Mouse (Mus musculus): ENCODE results near the gene Capn7. TPM values are rescaled to one million over a fixed set of nuclear protein-coding genes. Genes with fewer than 3 reads are reported as not detected.

The Capn7 gene
- polyA plus RNA-seq, 1 experiment = 1.9 TPM

DNA sequence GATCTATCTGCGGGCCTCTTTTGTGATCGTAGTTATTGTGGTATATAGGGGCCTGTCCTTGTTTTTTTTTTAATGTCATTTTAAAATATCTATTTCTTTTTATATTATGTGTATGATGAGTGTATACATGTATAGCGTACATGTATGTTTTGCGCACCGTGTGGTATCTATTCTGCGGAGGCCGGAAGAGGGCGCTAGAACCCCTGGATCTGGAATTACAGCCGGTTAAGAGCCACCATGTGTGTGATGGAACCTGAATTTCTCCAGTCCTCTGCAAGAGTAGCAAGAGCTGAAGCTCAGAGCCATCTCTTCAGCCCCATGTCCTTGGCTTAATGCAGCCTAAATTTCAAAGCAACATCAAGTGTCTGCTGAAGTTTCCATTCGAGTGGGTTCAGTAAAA lies 11.6 kb upstream of the Capn7 start:
- Histone ChIP-seq H3K27me3 (replicated peaks) (peaks cover 16% of the 10 kb centered on the region), H3K36me3 (replicated peaks; ENCODE audit: low read length) (no peaks in the 10 kb centered on the region), H3K4me3 (replicated peaks) (no peak overlapping the region)

DNA sequence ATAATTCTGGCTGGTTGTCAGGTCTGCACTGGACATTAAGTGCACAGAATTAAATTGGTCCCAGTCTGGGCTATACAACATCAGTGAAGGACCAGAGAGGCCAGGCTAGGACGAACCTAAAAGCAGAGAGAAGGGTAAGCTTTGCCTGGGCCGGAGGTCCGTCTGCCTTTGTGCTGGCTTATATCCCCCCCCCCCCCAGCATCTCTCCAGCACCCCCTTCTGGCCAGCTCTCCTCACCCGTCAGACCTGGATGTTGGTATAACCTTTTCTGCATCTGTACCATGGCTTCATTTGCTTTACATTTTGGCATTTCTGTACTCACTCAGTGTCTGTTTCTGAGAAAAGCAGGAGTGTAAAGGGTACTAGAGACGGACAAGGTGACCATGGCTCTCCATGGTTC lies 10.9 kb upstream of the Capn7 start:
- H3K9me3 ChIP-seq = no peaks in the 10 kb centered on the region
- no peak overlapping the region for H3K4me3 ChIP-seq (replicated peaks)
- peaks cover 51% of the 10 kb centered on the region for H3K4me1 ChIP-seq
- H3K27me3 ChIP-seq (replicated peaks) = peaks cover 12% of the 10 kb centered on the region
- H3K36me3 ChIP-seq (replicated peaks; ENCODE audit: low read length) = no peaks in the 10 kb centered on the region
- no peak for TF ChIP-seq GATA1 (IDR thresholded peaks at IDR 0.05; ENCODE audit: borderline replicate concordance, low read length)

More for the DNA sequence above, 11.6 kb upstream of the Capn7 start:
- H3K4me1 ChIP-seq = peaks cover 47% of the 10 kb centered on the region
- TF ChIP-seq GATA1 (IDR thresholded peaks at IDR 0.05; ENCODE audit: borderline replicate concordance, low read length) = no peak
- no peak for TF ChIP-seq FLI1 (IDR thresholded peaks at IDR 0.05; ENCODE audit: low read length)
- no peaks in the 10 kb centered on the region for H3K9me3 ChIP-seq

DNA sequence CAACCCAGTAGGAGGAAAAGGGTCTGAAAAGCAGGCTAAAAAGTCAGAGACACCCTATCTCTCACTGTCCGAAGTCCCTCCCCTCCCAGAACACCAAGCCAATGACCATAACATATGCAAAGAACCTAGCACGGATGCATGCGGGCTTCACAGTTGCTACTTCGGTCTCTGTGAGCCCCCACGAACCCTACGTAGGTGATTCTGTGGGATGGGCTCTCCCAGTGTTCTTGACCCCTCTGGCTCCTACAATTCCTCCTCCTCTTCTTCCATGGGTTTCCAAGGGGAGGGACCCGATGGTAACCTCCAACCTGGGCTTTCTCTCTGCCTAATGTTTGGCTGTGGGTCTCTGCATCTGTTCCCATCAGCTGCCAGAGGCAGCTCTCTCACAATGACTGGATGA lies 9.7 kb upstream of the Capn7 start:
- TF ChIP-seq FLI1 (IDR thresholded peaks at IDR 0.05; ENCODE audit: low read length) (no peak), GATA1 (IDR thresholded peaks at IDR 0.05; ENCODE audit: borderline replicate concordance, low read length) (no peak)
- no peaks in the 10 kb centered on the region for H3K36me3 ChIP-seq (replicated peaks; ENCODE audit: low read length)

DNA sequence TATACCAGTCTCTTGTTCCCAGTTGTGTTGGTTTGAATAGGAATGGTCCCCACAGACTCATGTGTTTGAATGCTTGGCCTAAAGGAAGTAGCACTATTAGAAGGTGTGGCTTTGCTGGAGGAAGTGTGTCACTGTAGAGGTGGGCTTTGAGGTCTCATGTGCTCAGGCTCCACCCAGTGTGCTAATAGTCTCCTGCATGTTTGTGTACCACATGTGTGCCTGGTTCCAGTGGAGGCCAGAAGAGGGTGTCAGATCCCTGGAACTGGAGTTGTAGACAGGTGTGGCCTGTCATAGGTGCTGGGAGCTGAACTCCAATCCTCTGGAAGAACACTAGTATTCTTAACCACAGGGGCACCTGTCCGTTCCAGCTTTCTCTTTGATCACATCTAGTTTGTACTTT lies 9.2 kb upstream of the Capn7 start:
- H3K4me1 ChIP-seq = peaks cover 55% of the 10 kb centered on the region
- H3K9me3 ChIP-seq = no peaks in the 10 kb centered on the region
- peaks cover 8% of the 10 kb centered on the region for H3K27me3 ChIP-seq (replicated peaks)
- H3K36me3 ChIP-seq (replicated peaks; ENCODE audit: low read length) = no peaks in the 10 kb centered on the region
- no peak for TF ChIP-seq FLI1 (IDR thresholded peaks at IDR 0.05; ENCODE audit: low read length)
- no peak for TF ChIP-seq GATA1 (IDR thresholded peaks at IDR 0.05; ENCODE audit: borderline replicate concordance, low read length)
- H3K4me3 ChIP-seq (replicated peaks) = peak overlapping the region; percentile 8

More for the DNA sequence above, 9.7 kb upstream of the Capn7 start:
- no peak overlapping the region for H3K4me3 ChIP-seq (replicated peaks)
- peaks cover 10% of the 10 kb centered on the region for H3K27me3 ChIP-seq (replicated peaks)
- peaks cover 55% of the 10 kb centered on the region for H3K4me1 ChIP-seq
- H3K9me3 ChIP-seq = no peaks in the 10 kb centered on the region

DNA sequence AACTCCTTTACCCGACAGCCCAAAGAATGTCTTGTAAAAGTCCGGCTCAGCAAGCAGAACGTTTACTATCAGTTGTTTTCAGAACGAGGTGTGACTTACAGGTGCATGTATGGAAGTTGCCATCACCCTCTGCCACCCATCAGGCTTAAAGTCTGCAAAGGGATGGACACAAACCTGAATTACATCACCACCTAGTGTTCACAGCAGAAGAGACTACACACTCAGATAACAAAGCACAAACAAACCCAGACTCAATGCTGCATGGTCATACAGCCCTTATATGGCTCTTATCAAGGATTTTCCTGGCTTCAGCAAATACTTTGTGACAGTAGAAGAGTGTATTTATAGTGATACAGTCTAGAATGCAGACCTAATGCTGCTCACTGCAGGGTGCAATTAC lies 8.8 kb upstream of the Capn7 start:
- Histone ChIP-seq H3K4me1 (peaks cover 53% of the 10 kb centered on the region), H3K9me3 (no peaks in the 10 kb centered on the region), H3K27me3 (replicated peaks) (peaks cover 8% of the 10 kb centered on the region), H3K36me3 (replicated peaks; ENCODE audit: low read length) (no peaks in the 10 kb centered on the region), H3K4me3 (replicated peaks) (no peak overlapping the region)
- TF ChIP-seq GATA1 (IDR thresholded peaks at IDR 0.05; ENCODE audit: borderline replicate concordance, low read length) (no peak), FLI1 (IDR thresholded peaks at IDR 0.05; ENCODE audit: low read length) (no peak)

DNA sequence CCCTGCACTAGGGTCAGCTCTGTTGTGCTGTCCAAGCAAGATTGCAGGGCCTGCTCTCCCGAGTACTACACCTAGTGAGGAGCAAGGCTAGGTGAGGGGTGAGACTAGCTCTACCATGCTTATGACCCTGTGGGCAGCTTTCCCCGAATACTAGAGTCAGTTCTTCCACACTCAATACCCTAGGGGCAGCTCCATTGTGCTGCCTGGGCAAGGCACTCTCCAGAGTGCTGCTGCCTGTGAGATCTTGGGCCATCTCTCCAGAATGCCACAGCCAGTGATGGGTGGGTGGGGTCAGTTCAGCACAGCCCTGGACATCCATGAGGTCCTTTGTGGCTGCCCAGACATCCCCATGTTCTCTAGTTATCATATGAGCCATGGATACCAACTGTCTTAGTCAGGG lies 6.7 kb upstream of the Capn7 start:
- no peaks in the 10 kb centered on the region for H3K9me3 ChIP-seq
- H3K4me1 ChIP-seq = peaks cover 35% of the 10 kb centered on the region
- no peaks in the 10 kb centered on the region for H3K36me3 ChIP-seq (replicated peaks; ENCODE audit: low read length)
- H3K27me3 ChIP-seq (replicated peaks) = peaks cover 8% of the 10 kb centered on the region
- H3K4me3 ChIP-seq (replicated peaks) = peak overlapping the region; percentile 17
- no peak for TF ChIP-seq GATA1 (IDR thresholded peaks at IDR 0.05; ENCODE audit: borderline replicate concordance, low read length)
- TF ChIP-seq FLI1 (IDR thresholded peaks at IDR 0.05; ENCODE audit: low read length) = no peak

DNA sequence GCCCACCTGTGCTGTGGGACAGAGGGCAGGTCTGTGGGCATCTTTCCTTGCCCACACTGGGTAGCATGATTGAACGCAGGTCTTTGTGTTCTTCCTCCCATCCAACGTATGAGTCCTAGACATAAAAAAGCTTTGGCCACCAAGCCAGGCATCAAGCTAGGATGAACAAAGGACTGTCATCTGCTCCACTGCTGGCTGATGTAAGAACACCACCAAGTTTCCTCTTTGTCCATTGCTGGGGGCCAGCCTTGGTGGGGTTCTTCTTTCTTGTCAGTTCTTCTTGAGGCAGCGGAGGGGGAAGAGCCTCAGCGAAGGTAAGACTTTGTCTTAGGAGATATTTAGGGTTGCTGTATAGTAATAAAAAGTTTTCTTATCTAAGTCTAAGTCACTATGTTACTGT lies 5.5 kb upstream of the Capn7 start:
- Histone ChIP-seq H3K4me1 (peaks cover 37% of the 10 kb centered on the region), H3K9me3 (no peaks in the 10 kb centered on the region), H3K4me3 (replicated peaks) (peak overlapping the region; percentile 53), H3K36me3 (replicated peaks; ENCODE audit: low read length) (no peaks in the 10 kb centered on the region), H3K27me3 (replicated peaks) (peaks cover 8% of the 10 kb centered on the region)
- no peak for TF ChIP-seq FLI1 (IDR thresholded peaks at IDR 0.05; ENCODE audit: low read length)
- no peak for TF ChIP-seq GATA1 (IDR thresholded peaks at IDR 0.05; ENCODE audit: borderline replicate concordance, low read length)

DNA sequence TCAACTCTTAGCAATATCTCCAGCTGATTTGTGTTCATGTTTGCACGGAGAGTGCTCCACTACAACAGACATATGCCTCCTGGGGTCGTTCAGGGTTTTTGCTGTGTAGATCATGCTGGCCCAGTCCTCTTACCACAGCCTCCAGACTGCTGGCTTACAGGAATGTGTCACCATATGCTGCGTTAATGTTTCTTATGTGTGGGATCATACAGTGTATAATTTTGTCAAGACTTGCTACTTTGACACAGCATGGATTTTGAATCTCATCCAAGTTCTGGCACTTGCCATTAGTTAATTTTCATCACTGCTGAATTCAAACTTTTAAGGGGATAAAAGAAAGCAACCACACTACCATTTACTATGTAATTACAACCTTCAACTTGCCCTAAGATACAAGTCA lies 673 bp upstream of the Capn7 start:
- no peak for TF ChIP-seq FLI1 (IDR thresholded peaks at IDR 0.05; ENCODE audit: low read length)
- no peak for TF ChIP-seq GATA1 (IDR thresholded peaks at IDR 0.05; ENCODE audit: borderline replicate concordance, low read length)
- Histone ChIP-seq H3K4me1 (peaks cover 23% of the 10 kb centered on the region), H3K4me3 (replicated peaks) (peak overlapping the region; percentile 93)

DNA sequence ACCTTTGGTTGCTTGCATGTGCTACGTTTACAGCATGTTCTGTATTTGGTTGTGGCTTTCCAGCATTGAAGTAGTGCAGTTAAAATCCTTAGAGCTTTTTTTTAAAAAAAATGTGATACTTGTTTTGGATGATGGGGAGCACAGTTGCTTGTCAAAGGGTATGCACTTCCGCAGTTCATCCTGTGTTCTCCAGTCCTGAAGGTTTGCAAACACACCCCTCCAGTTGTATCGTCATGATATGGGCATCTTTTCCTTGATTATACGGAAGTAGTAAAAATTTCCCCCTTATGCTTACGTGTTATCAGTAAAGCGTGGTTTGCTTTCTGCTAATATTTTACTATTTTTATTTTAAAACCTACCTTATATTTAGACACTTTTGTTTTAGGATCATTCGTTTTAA lies 968 bp downstream of the Capn7 start:
- no peaks in the 10 kb centered on the region for H3K9me3 ChIP-seq
- peak overlapping the region; percentile 93 for H3K4me3 ChIP-seq (replicated peaks)
- H3K36me3 ChIP-seq (replicated peaks; ENCODE audit: low read length) = peaks cover 25% of the 10 kb centered on the region
- no peak for TF ChIP-seq GATA1 (IDR thresholded peaks at IDR 0.05; ENCODE audit: borderline replicate concordance, low read length)
- TF ChIP-seq FLI1 (IDR thresholded peaks at IDR 0.05; ENCODE audit: low read length) = no peak
- no peaks in the 10 kb centered on the region for H3K27me3 ChIP-seq (replicated peaks)
- H3K4me1 ChIP-seq = peaks cover 21% of the 10 kb centered on the region

More for the DNA sequence above, 673 bp upstream of the Capn7 start:
- Histone ChIP-seq H3K27me3 (replicated peaks) (peaks cover under 1% of the 10 kb centered on the region), H3K36me3 (replicated peaks; ENCODE audit: low read length) (peaks cover 12% of the 10 kb centered on the region), H3K9me3 (no peaks in the 10 kb centered on the region)

DNA sequence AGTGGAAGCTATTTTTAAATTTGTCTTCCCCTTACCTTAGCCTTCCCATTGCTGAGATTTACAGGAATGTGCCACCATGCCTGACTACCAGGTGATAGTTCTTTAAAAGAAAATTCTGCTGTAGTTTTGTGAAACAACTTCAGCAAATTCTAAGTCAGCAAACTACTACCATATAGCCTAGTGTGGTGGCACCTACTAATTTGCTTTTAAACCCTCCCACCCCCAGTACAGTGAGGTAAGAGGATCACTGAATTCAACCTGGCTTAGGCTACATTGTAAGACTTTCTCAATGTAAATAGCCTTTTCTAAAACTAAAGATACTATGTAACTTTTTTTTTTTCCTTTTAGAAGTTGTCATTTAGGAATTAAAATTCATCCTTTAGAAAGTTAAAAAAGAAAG lies 1.5 kb downstream of the Capn7 start:
- H3K4me1 ChIP-seq = peaks cover 21% of the 10 kb centered on the region
- H3K36me3 ChIP-seq (replicated peaks; ENCODE audit: low read length) = peaks cover 30% of the 10 kb centered on the region
- H3K9me3 ChIP-seq = no peaks in the 10 kb centered on the region
- no peaks in the 10 kb centered on the region for H3K27me3 ChIP-seq (replicated peaks)
- TF ChIP-seq GATA1 (IDR thresholded peaks at IDR 0.05; ENCODE audit: borderline replicate concordance, low read length) (no peak), FLI1 (IDR thresholded peaks at IDR 0.05; ENCODE audit: low read length) (no peak)
- peak overlapping the region; percentile 93 for H3K4me3 ChIP-seq (replicated peaks)

DNA sequence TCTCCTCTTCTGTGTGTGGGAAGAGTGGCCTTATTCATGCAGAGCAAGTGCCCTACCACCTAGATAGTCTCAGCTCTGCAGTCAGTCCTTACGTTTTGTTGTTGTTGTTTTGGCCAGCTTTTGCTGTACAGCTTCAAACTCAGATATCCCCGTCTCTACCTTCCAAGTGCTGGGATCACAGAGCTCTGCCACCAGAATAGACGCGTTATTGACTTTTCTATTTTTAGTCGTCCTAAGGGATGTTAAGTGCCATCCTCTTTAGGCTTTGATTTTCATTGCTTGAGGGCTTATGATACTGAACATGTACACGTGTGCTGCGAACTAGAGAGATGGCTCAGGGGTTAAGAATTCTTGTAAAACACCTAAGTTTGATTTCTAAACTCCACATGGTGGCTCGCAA lies 6.8 kb downstream of the Capn7 start:
- TF ChIP-seq GATA1 (IDR thresholded peaks at IDR 0.05; ENCODE audit: borderline replicate concordance, low read length) = no peak
- no peak for TF ChIP-seq FLI1 (IDR thresholded peaks at IDR 0.05; ENCODE audit: low read length)
- no peak overlapping the region for H3K4me3 ChIP-seq (replicated peaks)
- peaks cover 80% of the 10 kb centered on the region for H3K36me3 ChIP-seq (replicated peaks; ENCODE audit: low read length)
- peaks cover 5% of the 10 kb centered on the region for H3K4me1 ChIP-seq
- no peaks in the 10 kb centered on the region for H3K27me3 ChIP-seq (replicated peaks)
- H3K9me3 ChIP-seq = no peaks in the 10 kb centered on the region
